Mouse (Mus musculus) thymus, postnatal 0 days (tissue): ENCODE results near the gene Astn1. TPM values are rescaled to one million over a fixed set of nuclear protein-coding genes. Genes with fewer than 3 reads are reported as not detected.

Experiments
- DNase-seq: peaks from one replicate; pipeline ENCODE4 v3.0.0-alpha.2; 2015; ENCODE audit warnings: low spot score
- polyA plus RNA-seq: library from polyadenylated mRNA; unstranded; fragments of >200 nt; fragmentation: Nextera tagmentation; extraction: Ambion mirVana; gene quantifications from 2 replicates; pipeline ENCODE4 v1.2.1, GENCODE M21; 2015

The Astn1 gene
- 0.06 and 0.07 TPM in 2 replicates for polyA plus RNA-seq

GRCm38 (mm10) chr1:158361964-158362291 is at the start of gene Astn1:
TSS of gene Astn1 (plus strand) at chr1:158362273.
- DNase-seq = no peak

- DNase-seq = no peak
These were observed 38.7 kb upstream of the Astn1 start for GRCm38 (mm10) chr1:158323325-158323724.

- DNase-seq = no peak
These were observed 33.9 kb upstream of the Astn1 start for GRCm38 (mm10) chr1:158328126-158328525.

GRCm38 (mm10) chr1:158328839-158329238 is 33.2 kb upstream of the Astn1 start:
- DNase-seq = no peak

GRCm38 (mm10) chr1:158343243-158343714 is 18.8 kb upstream of the Astn1 start:
- DNase-seq = no peak

- DNase-seq = no peak
These were observed 8.3 kb upstream of the Astn1 start for GRCm38 (mm10) chr1:158353656-158354371.

GRCm38 (mm10) chr1:158355177-158356050 is 6.7 kb upstream of the Astn1 start:
- no peak for DNase-seq

- DNase-seq = no peak
These were observed 6.0 kb upstream of the Astn1 start, which contains the start of gene Brinp2 for GRCm38 (mm10) chr1:158356051-158356461. TSS of gene Brinp2 (minus strand) at chr1:158356326.

GRCm38 (mm10) chr1:158362292-158363101 is 424 bp downstream of the Astn1 start:
- DNase-seq = no peak

- no peak for DNase-seq
These were observed 2.4 kb downstream of the Astn1 start for GRCm38 (mm10) chr1:158364461-158364860.

GRCm38 (mm10) chr1:158382277-158382676 is 20.2 kb downstream of the Astn1 start:
- DNase-seq = no peak

GRCm38 (mm10) chr1:158383210-158383609 is 21.1 kb downstream of the Astn1 start:
- no peak for DNase-seq

- DNase-seq = no peak
These were observed 23.2 kb downstream of the Astn1 start for GRCm38 (mm10) chr1:158385311-158385710.

GRCm38 (mm10) chr1:158386781-158387180 is 24.7 kb downstream of the Astn1 start:
- no peak for DNase-seq

GRCm38 (mm10) chr1:158388995-158389394 is 26.9 kb downstream of the Astn1 start:
- no peak for DNase-seq

- no peak for DNase-seq
These were observed 28.6 kb downstream of the Astn1 start for GRCm38 (mm10) chr1:158390693-158391092.

- no peak for DNase-seq
These were observed 35.0 kb downstream of the Astn1 start for GRCm38 (mm10) chr1:158397058-158397457.

GRCm38 (mm10) chr1:158400898-158401297 is 38.8 kb downstream of the Astn1 start:
- no peak for DNase-seq

- no peak for DNase-seq
These were observed 44.1 kb downstream of the Astn1 start for GRCm38 (mm10) chr1:158405899-158406769.

- no peak for DNase-seq
These were observed 46.1 kb downstream of the Astn1 start for GRCm38 (mm10) chr1:158408124-158408523.
